Mouse (Mus musculus): ENCODE measurements at regions not wholly inside any gene's neighbourhood (a gene's known extent, or its start where the extent isn't known, plus 50 kb on each side); places are given as distances from the start of the nearest gene placed in this dataset.

GRCm38 (mm10) chr13:99049699-99050098 lies 65.3 kb upstream of the 1700024P04Rik start:
- TF ChIP-seq CTCF (conservative IDR thresholded peaks at IDR 0.05; ENCODE audit: insufficient read depth, insufficient read length, low read depth, low read length), result no peak
- no peak for TF ChIP-seq POLR2A (IDR thresholded peaks at IDR 0.05; ENCODE audit: low read depth, low read length)

Measured in kidney, adult 2 months (tissue).